Mouse (Mus musculus): ENCODE measurements around the gene Micu1. TPM values are rescaled to one million over a fixed set of nuclear protein-coding genes. Genes with fewer than 3 reads are reported as not detected.

Gene Micu1
- polyA plus RNA-seq, 1 experiment: 42.0 TPM

- H3K4me3 ChIP-seq (ENCODE audit: insufficient read depth, low read length): no peak overlapping the region
- no peak overlapping the region for H3K27ac ChIP-seq (ENCODE audit: insufficient read depth, low read depth, low read length)
- H3K4me1 ChIP-seq (ENCODE audit: control insufficient read depth, insufficient read depth, low read length): no peaks in the 10 kb centered on the region
- TF ChIP-seq POLR2A (IDR thresholded peaks at IDR 0.05; ENCODE audit: borderline replicate concordance, low read depth, low read length) (no peak), CTCF (IDR thresholded peaks at IDR 0.05; ENCODE audit: low read depth, low read length) (no peak)
Observed at GRCm38 (mm10) chr10:59795902-59796301, 93.6 kb downstream of the Micu1 start.

GRCm38 (mm10) chr10:59798371-59798770 lies 96.1 kb downstream of the Micu1 start:
- H3K4me1 ChIP-seq (ENCODE audit: control insufficient read depth, insufficient read depth, low read length): no peaks in the 10 kb centered on the region
- no peak overlapping the region for H3K27ac ChIP-seq (ENCODE audit: insufficient read depth, low read depth, low read length)
- no peak overlapping the region for H3K4me3 ChIP-seq (ENCODE audit: insufficient read depth, low read length)
- TF ChIP-seq CTCF (IDR thresholded peaks at IDR 0.05; ENCODE audit: low read depth, low read length): no peak
- TF ChIP-seq POLR2A (IDR thresholded peaks at IDR 0.05; ENCODE audit: borderline replicate concordance, low read depth, low read length): no peak

GRCm38 (mm10) chr10:59799303-59800044 lies 97.2 kb downstream of the Micu1 start:
- H3K4me3 ChIP-seq (ENCODE audit: insufficient read depth, low read length): no peak overlapping the region
- no peaks in the 10 kb centered on the region for H3K4me1 ChIP-seq (ENCODE audit: control insufficient read depth, insufficient read depth, low read length)
- TF ChIP-seq CTCF (IDR thresholded peaks at IDR 0.05; ENCODE audit: low read depth, low read length) (no peak), POLR2A (IDR thresholded peaks at IDR 0.05; ENCODE audit: borderline replicate concordance, low read depth, low read length) (no peak)
- no peak overlapping the region for H3K27ac ChIP-seq (ENCODE audit: insufficient read depth, low read depth, low read length)

- TF ChIP-seq CTCF (IDR thresholded peaks at IDR 0.05; ENCODE audit: low read depth, low read length) (no peak), POLR2A (IDR thresholded peaks at IDR 0.05; ENCODE audit: borderline replicate concordance, low read depth, low read length) (no peak)
Observed at GRCm38 (mm10) chr10:59800159-59800558, 97.9 kb downstream of the Micu1 start.

GRCm38 (mm10) chr10:59800826-59801501 lies 98.7 kb downstream of the Micu1 start:
- Histone ChIP-seq H3K27ac (ENCODE audit: insufficient read depth, low read depth, low read length) (no peak overlapping the region), H3K4me3 (ENCODE audit: insufficient read depth, low read length) (no peak overlapping the region), H3K4me1 (ENCODE audit: control insufficient read depth, insufficient read depth, low read length) (no peaks in the 10 kb centered on the region)
- TF ChIP-seq POLR2A (IDR thresholded peaks at IDR 0.05; ENCODE audit: borderline replicate concordance, low read depth, low read length) (no peak), CTCF (IDR thresholded peaks at IDR 0.05; ENCODE audit: low read depth, low read length) (no peak)

More at GRCm38 (mm10) chr10:59800159-59800558, 97.9 kb downstream of the Micu1 start:
- no peaks in the 10 kb centered on the region for H3K4me1 ChIP-seq (ENCODE audit: control insufficient read depth, insufficient read depth, low read length)
- no peak overlapping the region for H3K4me3 ChIP-seq (ENCODE audit: insufficient read depth, low read length)
- no peak overlapping the region for H3K27ac ChIP-seq (ENCODE audit: insufficient read depth, low read depth, low read length)

GRCm38 (mm10) chr10:59808677-59809076 lies 106.4 kb downstream of the Micu1 start:
- Histone ChIP-seq H3K4me3 (ENCODE audit: insufficient read depth, low read length) (no peak overlapping the region), H3K4me1 (ENCODE audit: control insufficient read depth, insufficient read depth, low read length) (peaks cover 7% of the 10 kb centered on the region), H3K27ac (ENCODE audit: insufficient read depth, low read depth, low read length) (no peak overlapping the region)
- no peak for TF ChIP-seq CTCF (IDR thresholded peaks at IDR 0.05; ENCODE audit: low read depth, low read length)
- no peak for TF ChIP-seq POLR2A (IDR thresholded peaks at IDR 0.05; ENCODE audit: borderline replicate concordance, low read depth, low read length)

GRCm38 (mm10) chr10:59809991-59810574 lies 107.8 kb downstream of the Micu1 start:
- Histone ChIP-seq H3K27ac (ENCODE audit: insufficient read depth, low read depth, low read length) (no peak overlapping the region), H3K4me3 (ENCODE audit: insufficient read depth, low read length) (no peak overlapping the region), H3K4me1 (ENCODE audit: control insufficient read depth, insufficient read depth, low read length) (peaks cover 7% of the 10 kb centered on the region)
- no peak for TF ChIP-seq CTCF (IDR thresholded peaks at IDR 0.05; ENCODE audit: low read depth, low read length)
- no peak for TF ChIP-seq POLR2A (IDR thresholded peaks at IDR 0.05; ENCODE audit: borderline replicate concordance, low read depth, low read length)

- TF ChIP-seq CTCF (IDR thresholded peaks at IDR 0.05; ENCODE audit: low read depth, low read length): no peak
- TF ChIP-seq POLR2A (IDR thresholded peaks at IDR 0.05; ENCODE audit: borderline replicate concordance, low read depth, low read length): no peak
- no peak overlapping the region for H3K4me3 ChIP-seq (ENCODE audit: insufficient read depth, low read length)
- no peak overlapping the region for H3K27ac ChIP-seq (ENCODE audit: insufficient read depth, low read depth, low read length)
- H3K4me1 ChIP-seq (ENCODE audit: control insufficient read depth, insufficient read depth, low read length): peaks cover 7% of the 10 kb centered on the region
Observed at GRCm38 (mm10) chr10:59812939-59813338, 110.7 kb downstream of the Micu1 start.

- Histone ChIP-seq H3K4me3 (ENCODE audit: insufficient read depth, low read length) (no peak overlapping the region), H3K4me1 (ENCODE audit: control insufficient read depth, insufficient read depth, low read length) (peaks cover 7% of the 10 kb centered on the region), H3K27ac (ENCODE audit: insufficient read depth, low read depth, low read length) (no peak overlapping the region)
- TF ChIP-seq POLR2A (IDR thresholded peaks at IDR 0.05; ENCODE audit: borderline replicate concordance, low read depth, low read length): no peak
- TF ChIP-seq CTCF (IDR thresholded peaks at IDR 0.05; ENCODE audit: low read depth, low read length): no peak
Observed at GRCm38 (mm10) chr10:59813759-59814158, 111.5 kb downstream of the Micu1 start.

All from bone marrow macrophage, adult 2 months (primary cell).